Mouse (Mus musculus): ENCODE measurements around the gene Gm21958. TPM values are rescaled to one million over a fixed set of nuclear protein-coding genes. Genes with fewer than 3 reads are reported as not detected.

Gene Gm21958
- polyA plus RNA-seq, 1 experiment from 2014 or later, result not detected

DNA sequence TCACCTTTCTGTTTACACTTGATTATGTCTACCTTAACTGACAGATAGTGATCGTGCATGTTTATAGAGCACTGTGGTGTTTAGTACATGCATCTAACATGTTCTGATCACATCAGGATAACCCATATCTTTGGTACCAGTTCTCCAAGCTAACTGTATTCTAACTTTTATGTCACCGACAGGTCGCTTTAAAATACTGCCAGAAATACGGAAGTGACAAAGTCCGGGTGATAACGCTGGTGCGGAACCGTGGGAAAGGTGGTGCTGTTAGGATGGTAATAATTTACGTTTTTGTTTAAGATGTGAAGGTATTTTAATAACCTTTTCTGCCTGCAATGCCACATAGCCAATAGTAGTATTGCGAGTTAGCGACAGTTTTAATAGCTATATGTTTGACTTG, 27.8 kb upstream of the Gm21958 start:
- no peak for ATAC-seq
- WGBS, result 97% methylated on average over 11 of the region's 11 CpGs
- Histone ChIP-seq H3K27me3 (replicated peaks; ENCODE audit: control insufficient read depth, insufficient read depth, low read length) (no peaks in the 10 kb centered on the region), H3K4me1 (replicated peaks; ENCODE audit: control insufficient read depth, insufficient read depth, low read length) (no peaks in the 10 kb centered on the region), H3K9ac (replicated peaks; ENCODE audit: low read depth, low read length) (no peak overlapping the region), H3K36me3 (ENCODE audit: control insufficient read depth, insufficient read depth) (peaks cover 44% of the 10 kb centered on the region), H3K4me3 (replicated peaks; ENCODE audit: low read length) (no peak overlapping the region), H3K4me2 (ENCODE audit: low read length) (no peak overlapping the region), H3K9me3 (ENCODE audit: control insufficient read depth, low read length) (no peaks in the 10 kb centered on the region), H3K27ac (ENCODE audit: low read length) (no peak overlapping the region)

DNA sequence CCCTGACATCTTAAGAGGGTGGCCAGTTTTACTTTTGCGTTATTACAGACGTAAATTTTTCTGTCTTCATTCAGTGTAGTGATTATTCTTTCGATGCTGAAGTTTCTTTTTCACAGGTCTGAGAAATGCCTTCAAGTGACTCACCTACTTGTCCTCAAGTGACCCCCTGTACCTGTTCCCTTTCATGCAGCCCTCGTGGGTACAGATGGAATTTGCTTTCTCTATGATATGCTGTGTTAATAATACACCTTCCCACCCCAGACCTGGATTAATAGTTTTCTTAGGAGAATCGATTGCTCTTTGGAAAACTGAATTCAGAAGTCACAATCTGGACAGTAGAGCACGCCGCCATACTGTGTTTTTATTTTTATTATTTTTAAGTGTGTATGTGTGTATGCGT, 23.2 kb upstream of the Gm21958 start:
- Histone ChIP-seq H3K9ac (replicated peaks; ENCODE audit: low read depth, low read length) (no peak overlapping the region), H3K4me3 (replicated peaks; ENCODE audit: low read length) (no peak overlapping the region), H3K9me3 (ENCODE audit: control insufficient read depth, low read length) (no peaks in the 10 kb centered on the region), H3K4me1 (replicated peaks; ENCODE audit: control insufficient read depth, insufficient read depth, low read length) (peaks cover 15% of the 10 kb centered on the region), H3K4me2 (ENCODE audit: low read length) (no peak overlapping the region), H3K36me3 (ENCODE audit: control insufficient read depth, insufficient read depth) (peaks cover 13% of the 10 kb centered on the region), H3K27ac (ENCODE audit: low read length) (no peak overlapping the region), H3K27me3 (replicated peaks; ENCODE audit: control insufficient read depth, insufficient read depth, low read length) (no peaks in the 10 kb centered on the region)
- no peak for ATAC-seq
- WGBS, result 97% methylated on average over 8 of the region's 8 CpGs

DNA sequence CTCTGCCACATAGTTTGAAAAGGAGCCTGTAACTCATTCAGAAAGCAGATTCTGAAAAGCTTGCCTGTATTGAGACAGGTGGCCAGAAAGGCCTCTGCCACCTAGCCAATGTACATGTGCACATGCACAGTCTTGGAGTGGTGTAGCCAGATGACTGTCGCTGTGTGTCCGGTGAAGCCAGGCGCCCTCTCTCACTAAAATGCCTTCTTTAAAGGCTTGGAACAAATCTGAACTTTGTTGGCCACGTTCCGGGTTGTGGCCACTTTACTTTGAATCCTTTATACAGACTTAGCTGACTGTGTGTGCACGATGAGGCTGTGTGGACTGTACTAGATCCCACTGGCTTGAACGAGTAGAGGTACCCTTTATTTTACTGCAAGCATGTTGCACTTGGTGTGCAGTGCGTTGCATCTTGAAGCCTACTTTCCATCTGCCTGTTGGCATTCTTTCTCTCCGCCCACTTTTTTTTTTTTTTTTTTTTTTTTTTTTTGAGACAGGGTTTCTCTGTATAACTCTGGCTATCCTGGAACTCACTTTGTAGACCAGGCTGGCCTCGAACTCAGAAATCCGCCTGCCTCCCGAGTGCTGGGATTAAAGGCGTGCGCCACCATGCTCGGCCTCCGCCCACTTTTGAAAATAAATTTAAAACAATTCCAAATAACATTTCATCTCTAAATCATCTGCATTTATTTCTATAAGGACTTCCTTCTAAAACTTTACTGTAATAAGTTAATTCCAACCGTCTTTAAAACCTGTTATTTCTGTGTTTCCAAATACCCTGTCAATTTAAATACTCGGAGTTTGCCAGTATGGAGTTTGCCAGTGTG, 22.2 kb upstream of the Gm21958 start:
- H3K9me3 ChIP-seq (ENCODE audit: control insufficient read depth, low read length), result no peaks in the 10 kb centered on the region
- H3K27me3 ChIP-seq (replicated peaks; ENCODE audit: control insufficient read depth, insufficient read depth, low read length), result no peaks in the 10 kb centered on the region
- no peak for ATAC-seq
- peak overlapping the region; percentile 97 for H3K27ac ChIP-seq (ENCODE audit: low read length)
- peaks cover 15% of the 10 kb centered on the region for H3K4me1 ChIP-seq (replicated peaks; ENCODE audit: control insufficient read depth, insufficient read depth, low read length)
- 49% methylated on average over 18 of the region's 18 CpGs for whole genome bisulfite sequencing
- H3K9ac ChIP-seq (replicated peaks; ENCODE audit: low read depth, low read length), result peak overlapping the region; percentile 85
- H3K4me2 ChIP-seq (ENCODE audit: low read length), result peak overlapping the region; percentile 88
- H3K4me3 ChIP-seq (replicated peaks; ENCODE audit: low read length), result peak overlapping the region; percentile 87
- peaks cover 3% of the 10 kb centered on the region; the same call in 1 of the 2 replicates for H3K36me3 ChIP-seq (ENCODE audit: control insufficient read depth, insufficient read depth)

DNA sequence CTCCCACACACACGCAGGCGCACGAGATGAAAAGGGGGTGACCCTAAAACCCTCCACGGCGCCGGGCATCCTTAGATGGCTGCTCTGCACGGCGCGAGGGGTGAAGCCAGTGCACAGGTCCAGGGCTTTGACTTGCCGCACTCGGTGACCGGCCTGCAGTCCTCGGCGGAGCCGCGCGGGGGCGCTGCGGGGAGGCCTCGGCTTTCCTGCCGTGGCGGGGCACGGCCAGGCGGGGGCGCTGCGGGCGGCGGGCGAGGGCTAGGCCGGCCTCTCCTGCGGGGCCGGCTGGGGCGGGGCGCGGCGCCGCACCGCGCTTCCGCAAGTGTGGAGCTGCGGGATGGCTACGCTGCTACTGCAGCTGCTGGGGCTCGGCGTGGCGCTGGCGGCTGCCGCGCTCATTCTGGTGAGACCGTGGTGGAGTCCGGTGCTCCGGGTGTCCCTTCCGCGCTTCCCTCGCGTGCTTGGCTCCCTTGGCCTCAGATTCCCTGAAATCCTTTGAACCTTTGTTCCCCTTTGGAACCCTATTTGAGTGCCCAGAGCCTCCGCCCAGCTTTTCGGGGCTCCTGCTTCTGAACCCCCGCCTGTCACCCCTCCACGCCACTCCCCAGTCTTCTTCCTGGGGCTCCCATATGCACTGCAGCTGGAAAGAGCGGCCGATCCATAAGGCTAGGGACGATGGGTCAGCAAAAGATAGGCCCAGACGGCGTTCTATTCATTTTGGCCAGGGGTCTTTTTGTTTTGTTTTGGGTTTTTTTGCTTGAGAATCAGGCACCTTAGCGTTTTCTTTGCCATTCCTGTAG, 21.3 kb upstream of the Gm21958 start, which contains the start of the genes Exosc8 and Alg5:
Exosc8 (minus strand) TSS at position 147 of the 800 bp plus-strand sequence.
Alg5 (plus strand) TSS at position 293 of the 800 bp plus-strand sequence.
- H3K27me3 ChIP-seq (replicated peaks; ENCODE audit: control insufficient read depth, insufficient read depth, low read length), result no peaks in the 10 kb centered on the region
- H3K9ac ChIP-seq (replicated peaks; ENCODE audit: low read depth, low read length), result peak within 1 kb of the TSS; percentile 85
- peaks cover 15% of the 10 kb centered on the region for H3K4me1 ChIP-seq (replicated peaks; ENCODE audit: control insufficient read depth, insufficient read depth, low read length)
- ATAC-seq, result peak; percentile 93
- H3K9me3 ChIP-seq (ENCODE audit: control insufficient read depth, low read length), result no peaks in the 10 kb centered on the region
- H3K36me3 ChIP-seq (ENCODE audit: control insufficient read depth, insufficient read depth), result peaks cover 3% of the 10 kb centered on the region; the same call in 1 of the 2 replicates
- H3K27ac ChIP-seq (ENCODE audit: low read length), result peak within 1 kb of the TSS; percentile 97
- peak within 1 kb of the TSS; percentile 88 for H3K4me2 ChIP-seq (ENCODE audit: low read length)
- WGBS, result under 1% methylated on average over 55 of the region's 65 CpGs
- H3K4me3 ChIP-seq (replicated peaks; ENCODE audit: low read length), result peak within 1 kb of the TSS; percentile 87

DNA sequence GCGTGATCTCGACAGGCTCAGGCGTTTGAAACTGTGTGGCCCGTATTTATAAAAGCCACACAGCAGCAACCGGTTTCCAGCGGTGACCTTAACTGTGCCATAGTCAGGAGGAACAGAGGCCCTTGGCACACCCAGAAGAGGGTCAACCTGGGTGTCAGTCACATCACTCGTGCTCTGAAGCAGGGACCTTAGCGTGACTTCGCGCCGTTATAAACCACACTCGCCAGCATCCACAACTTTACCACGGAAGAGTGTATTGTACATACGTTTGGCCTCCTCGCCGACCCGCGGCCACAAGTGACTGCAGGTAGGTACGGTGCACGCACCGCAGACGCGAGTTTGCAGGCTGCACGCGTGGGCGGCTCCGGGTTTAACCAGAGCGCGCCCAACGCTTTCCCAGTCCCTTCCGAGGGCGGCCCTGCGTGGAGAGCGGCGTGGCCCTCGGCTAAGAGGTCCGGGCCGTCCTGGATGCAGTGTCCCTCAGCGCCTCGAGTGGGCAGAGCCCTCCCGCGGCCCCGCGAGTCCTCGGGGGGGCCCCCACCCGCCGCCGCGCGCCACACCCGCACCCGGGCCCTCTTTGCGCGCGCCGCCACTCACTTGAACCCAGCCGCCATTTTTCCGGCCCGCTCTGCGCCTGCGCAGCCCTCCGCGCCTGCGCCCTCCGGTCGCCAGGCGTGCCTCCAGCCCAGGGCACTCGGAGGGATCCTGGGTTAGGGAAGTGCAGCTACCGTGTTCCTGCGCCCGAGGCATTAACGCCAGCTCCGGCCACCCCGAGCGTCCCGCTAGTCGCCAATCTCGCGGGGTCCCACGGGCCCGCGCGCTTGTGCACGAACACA, 20.5 kb upstream of the Gm21958 start:
- Histone ChIP-seq H3K27ac (ENCODE audit: low read length) (peak overlapping the region; percentile 97), H3K4me1 (replicated peaks; ENCODE audit: control insufficient read depth, insufficient read depth, low read length) (peaks cover 15% of the 10 kb centered on the region), H3K9me3 (ENCODE audit: control insufficient read depth, low read length) (no peaks in the 10 kb centered on the region), H3K4me2 (ENCODE audit: low read length) (peak overlapping the region; percentile 88), H3K36me3 (ENCODE audit: control insufficient read depth, insufficient read depth) (peaks cover 10% of the 10 kb centered on the region), H3K4me3 (replicated peaks; ENCODE audit: low read length) (peak overlapping the region; percentile 87), H3K9ac (replicated peaks; ENCODE audit: low read depth, low read length) (peak overlapping the region; percentile 85), H3K27me3 (replicated peaks; ENCODE audit: control insufficient read depth, insufficient read depth, low read length) (no peaks in the 10 kb centered on the region)
- peak; percentile 94 for ATAC-seq
- under 1% methylated on average over 83 of the region's 84 CpGs for WGBS

DNA sequence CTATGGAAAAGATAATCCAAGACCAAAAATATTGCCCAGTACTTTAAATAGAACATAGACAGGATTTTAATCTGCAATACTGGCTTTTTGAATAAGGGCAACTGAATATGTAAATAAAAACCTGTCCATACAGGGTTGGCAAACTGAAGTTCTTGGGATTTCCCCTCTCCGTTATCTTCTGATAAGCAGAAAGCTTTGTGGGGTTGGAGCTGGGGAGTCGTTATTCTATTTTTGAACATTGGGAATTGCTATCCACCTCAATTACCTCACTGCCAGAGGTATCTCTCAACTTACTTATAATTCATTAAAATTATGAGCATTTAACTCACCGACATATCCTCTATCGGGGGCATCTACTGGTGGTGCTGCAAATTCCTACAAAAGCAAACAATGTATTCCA, 18.2 kb upstream of the Gm21958 start:
- H3K27ac ChIP-seq (ENCODE audit: low read length), result no peak overlapping the region
- H3K9me3 ChIP-seq (ENCODE audit: control insufficient read depth, low read length), result no peaks in the 10 kb centered on the region
- H3K4me3 ChIP-seq (replicated peaks; ENCODE audit: low read length), result no peak overlapping the region
- 94% methylated on average over 4 of the region's 4 CpGs for WGBS
- H3K4me2 ChIP-seq (ENCODE audit: low read length), result no peak overlapping the region
- ATAC-seq, result no peak
- H3K9ac ChIP-seq (replicated peaks; ENCODE audit: low read depth, low read length), result no peak overlapping the region
- H3K36me3 ChIP-seq (ENCODE audit: control insufficient read depth, insufficient read depth), result peaks cover 29% of the 10 kb centered on the region
- H3K27me3 ChIP-seq (replicated peaks; ENCODE audit: control insufficient read depth, insufficient read depth, low read length), result no peaks in the 10 kb centered on the region
- peaks cover 15% of the 10 kb centered on the region for H3K4me1 ChIP-seq (replicated peaks; ENCODE audit: control insufficient read depth, insufficient read depth, low read length)

DNA sequence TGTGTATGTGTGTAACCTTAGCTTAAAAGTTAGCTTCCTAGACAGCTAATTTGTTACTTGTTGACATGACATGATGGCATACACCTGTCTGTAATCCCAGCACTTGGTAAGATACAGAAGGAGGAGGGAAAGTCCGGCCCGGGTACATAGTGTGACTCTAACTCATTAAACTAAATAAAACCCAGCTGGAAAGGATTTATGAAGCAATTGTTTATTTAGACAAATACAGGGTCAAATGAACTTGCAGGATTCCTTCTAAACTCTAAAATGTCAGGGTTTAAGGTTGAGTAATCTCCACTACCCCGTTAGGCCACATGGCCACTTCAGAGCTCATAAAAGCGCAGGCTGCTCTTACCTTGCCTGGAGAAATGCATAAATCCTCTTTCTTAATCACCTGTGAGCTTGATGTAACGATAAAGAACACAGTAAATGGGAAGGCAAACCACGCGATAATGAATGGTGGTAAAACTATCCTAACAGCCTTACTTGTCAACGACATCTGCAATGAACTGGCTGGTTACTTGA, 17.5 kb upstream of the Gm21958 start:
- H3K4me2 ChIP-seq (ENCODE audit: low read length), result no peak overlapping the region
- no peak overlapping the region for H3K9ac ChIP-seq (replicated peaks; ENCODE audit: low read depth, low read length)
- no peak overlapping the region for H3K27ac ChIP-seq (ENCODE audit: low read length)
- WGBS, result 88% methylated on average over 8 of the region's 8 CpGs
- H3K9me3 ChIP-seq (ENCODE audit: control insufficient read depth, low read length), result no peaks in the 10 kb centered on the region
- no peak for ATAC-seq
- no peaks in the 10 kb centered on the region for H3K27me3 ChIP-seq (replicated peaks; ENCODE audit: control insufficient read depth, insufficient read depth, low read length)
- no peak overlapping the region for H3K4me3 ChIP-seq (replicated peaks; ENCODE audit: low read length)
- H3K4me1 ChIP-seq (replicated peaks; ENCODE audit: control insufficient read depth, insufficient read depth, low read length), result peaks cover 15% of the 10 kb centered on the region
- H3K36me3 ChIP-seq (ENCODE audit: control insufficient read depth, insufficient read depth), result peaks cover 32% of the 10 kb centered on the region

DNA sequence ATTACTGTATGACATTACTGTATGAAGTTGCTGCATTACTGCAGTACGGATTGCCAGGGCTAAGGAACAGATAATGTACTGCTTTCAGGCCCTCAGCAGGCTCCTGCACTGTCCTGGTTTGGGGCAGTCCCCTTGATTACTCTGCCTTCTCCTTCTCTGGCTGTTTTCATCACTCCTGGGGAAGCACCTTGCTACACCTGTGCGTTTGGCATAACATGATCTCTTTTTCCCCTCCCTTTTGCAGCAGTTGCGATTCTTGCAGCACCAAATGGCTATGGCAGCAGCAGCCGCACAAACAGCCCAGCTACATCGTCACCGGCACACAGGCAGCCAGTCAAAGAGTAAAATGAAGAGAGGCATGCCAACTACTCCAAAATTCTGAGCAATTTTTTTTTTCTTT, 13.9 kb upstream of the Gm21958 start:
- ATAC-seq, result no peak
- Histone ChIP-seq H3K9me3 (ENCODE audit: control insufficient read depth, low read length) (no peaks in the 10 kb centered on the region), H3K27me3 (replicated peaks; ENCODE audit: control insufficient read depth, insufficient read depth, low read length) (no peaks in the 10 kb centered on the region), H3K27ac (ENCODE audit: low read length) (no peak overlapping the region), H3K4me2 (ENCODE audit: low read length) (no peak overlapping the region), H3K4me1 (replicated peaks; ENCODE audit: control insufficient read depth, insufficient read depth, low read length) (no peaks in the 10 kb centered on the region), H3K36me3 (ENCODE audit: control insufficient read depth, insufficient read depth) (peaks cover 36% of the 10 kb centered on the region), H3K9ac (replicated peaks; ENCODE audit: low read depth, low read length) (no peak overlapping the region), H3K4me3 (replicated peaks; ENCODE audit: low read length) (no peak overlapping the region)
- 92% methylated on average over 6 of the region's 6 CpGs for WGBS

All from forebrain, embryonic 16.5 days (tissue).